Mouse (Mus musculus) lung, postnatal 4 days (tissue): ENCODE measurements around the gene Dmbx1.

Experiments
- DNase-seq, 2 experiments: peaks; one replicate each; pipeline ENCODE4 v3.0.0; 2021

The Dmbx1 gene

DNA sequence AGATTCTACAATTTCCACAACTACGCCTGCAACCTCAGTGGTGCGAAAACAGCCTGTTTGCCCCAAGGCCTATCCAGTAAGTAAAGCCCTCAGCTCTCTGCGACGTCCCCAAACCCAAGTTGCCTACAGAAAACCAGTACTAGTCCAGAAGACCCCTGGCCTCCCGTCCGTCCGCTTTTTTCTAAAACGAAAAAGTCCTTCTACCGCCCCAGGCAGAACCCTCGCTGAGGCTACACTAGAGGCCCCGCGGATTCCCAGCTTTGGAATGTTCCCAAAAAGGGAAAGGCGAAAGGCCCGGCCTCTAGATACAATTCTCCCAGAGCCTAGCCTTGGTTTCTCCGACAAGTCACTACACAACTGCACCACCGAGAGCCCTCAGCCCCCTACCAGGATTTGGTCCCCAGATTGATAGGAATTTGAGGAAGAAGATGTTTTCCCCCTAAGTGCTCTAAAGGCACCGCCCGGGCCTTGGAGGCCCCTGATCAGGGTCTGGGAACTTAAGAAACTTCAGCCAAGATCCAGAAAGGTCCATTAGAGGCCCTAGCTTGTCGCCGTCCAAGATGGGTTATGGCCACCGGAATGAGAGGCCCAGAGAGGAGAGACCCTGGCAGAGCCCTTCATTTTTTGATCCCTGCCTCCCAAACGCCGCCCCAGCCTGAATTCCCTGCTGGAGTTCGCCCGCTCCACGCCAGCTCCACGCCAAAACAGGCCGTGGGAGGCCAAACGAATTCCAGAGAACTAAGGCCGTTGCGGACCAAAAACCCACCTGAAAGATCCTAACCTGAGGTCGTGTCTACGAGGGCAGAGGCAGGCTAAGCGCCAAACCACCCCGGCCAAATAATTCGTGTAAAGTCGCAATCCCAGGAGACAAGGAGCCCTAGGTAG lies 1.2 kb downstream of the Dmbx1 start:
- DNase-seq: peak; percentile 38 to 49

DNA sequence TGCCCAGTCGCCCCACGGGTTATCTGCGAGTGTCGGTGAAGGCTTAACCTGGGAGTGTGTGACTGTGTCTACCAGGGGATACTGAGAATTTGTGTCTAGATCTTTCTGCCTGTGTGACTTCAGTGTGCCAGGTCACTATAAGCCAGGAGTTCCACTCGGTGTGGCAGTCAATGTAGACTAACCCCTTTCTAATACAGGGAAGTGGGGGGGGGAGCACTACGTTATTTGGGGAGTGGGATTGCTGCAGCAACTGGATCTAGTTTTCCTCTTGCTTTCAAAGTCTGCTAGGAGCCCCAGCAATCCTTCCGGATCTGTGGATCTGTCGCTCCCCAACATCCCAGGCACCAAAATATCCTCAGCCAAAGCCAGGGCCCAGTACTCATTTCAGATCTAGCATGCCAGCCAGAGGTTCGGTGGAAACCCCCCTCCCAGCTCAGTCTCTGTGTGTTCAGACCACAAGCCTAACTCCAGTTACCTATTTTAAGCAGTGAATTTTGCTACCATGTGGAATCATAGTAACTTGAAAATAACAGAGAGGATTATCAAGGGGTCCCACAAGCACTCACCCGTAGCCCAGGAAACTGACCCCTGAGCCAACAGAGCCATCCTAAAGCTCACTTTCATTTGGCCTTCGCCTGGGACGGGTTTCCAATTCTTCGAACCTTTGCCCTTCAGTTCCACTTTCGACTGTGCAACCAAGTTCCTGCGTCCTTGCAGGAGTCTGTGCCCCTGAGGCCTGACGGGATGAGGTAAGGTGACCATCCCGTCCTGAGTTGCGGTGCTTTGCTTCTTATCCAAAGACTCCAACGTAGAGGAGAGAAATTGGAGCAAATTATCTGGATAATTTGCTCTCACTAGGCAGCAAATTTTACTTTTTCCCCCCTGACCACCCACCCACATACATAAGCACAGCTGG lies 2.4 kb downstream of the Dmbx1 start:
- no peak for DNase-seq

DNA sequence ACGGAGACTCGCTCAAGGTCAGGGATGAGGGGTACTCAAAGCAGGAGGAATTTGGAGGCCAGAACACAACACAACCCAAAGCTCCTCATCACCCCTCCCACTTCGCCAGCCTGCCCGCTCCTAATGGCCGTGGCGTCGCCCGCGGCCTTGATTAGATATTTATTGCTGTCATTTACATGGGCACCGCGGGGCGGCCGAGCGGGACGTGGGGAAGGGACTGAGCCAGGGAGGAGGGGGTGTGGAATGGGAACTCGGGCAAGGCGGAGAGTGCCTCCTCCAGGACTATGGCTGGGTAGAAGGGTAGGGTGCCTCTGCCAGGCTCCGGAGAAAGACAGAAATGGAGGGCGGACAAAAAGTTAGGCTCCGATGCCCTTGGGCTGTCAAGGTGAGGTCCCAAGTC lies 3.1 kb downstream of the Dmbx1 start:
- no peak for DNase-seq

DNA sequence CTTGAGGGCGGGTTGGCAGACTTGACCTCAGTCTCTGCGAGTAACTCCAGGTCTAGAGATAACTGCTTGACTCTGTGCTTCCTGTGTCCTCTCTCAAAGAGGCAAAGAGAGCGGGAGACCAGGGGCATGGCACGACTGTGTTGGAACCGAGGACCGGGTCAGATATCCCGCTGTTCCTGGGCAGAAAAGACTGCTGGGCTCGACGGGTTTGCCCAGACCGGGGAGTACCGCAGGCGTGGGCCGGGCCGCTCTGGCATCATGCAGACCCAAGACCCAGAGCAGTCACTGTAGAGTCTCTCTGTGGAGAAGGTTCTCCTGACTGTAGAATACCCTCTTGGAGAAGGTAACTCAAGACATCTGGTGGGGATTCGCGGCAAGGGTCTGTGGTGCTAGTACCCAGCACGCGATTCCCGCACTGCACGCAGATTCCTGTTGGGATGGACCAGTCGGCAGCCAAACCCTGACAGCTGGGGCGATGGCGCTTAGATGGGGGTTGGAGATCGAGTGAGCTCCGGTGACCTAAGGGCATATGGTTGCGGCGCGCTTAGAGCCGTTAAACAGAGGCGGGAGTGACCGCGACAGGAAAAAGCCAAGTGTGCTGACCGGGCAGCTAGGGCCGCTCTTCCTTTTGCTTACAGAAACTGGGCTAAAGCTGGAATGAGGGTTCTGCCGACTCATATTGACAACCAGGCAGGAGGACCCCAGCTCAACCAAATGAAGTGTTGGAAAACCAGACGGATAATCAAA lies 3.7 kb downstream of the Dmbx1 start:
- peak in 1 of 2 experiments; percentile 8 for DNase-seq

DNA sequence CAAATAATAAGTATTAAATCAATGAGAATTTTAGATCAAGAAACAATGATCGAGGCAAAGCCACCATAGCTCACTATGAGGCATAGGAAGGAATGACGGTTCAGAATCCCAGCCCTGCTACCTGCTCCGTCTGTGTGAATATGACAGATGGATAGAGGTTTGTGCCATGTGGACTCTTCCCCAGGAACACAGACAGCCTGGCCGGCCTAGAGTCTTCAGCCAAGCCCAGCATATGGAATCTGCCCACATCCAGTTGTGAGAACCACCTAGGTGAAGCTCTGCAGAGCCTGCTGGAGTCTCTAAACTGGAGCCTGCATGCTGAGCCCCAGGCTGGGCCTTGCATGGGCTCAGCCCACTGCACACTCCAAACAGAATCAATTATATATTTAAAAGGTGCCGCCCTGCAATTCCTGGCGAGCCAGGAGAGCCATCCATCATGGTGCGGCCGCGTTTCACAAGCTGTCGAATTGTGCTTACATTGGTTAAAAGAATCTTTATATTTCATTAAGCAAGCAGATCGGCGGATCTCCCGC lies 8.1 kb downstream of the Dmbx1 start:
- no peak for DNase-seq

DNA sequence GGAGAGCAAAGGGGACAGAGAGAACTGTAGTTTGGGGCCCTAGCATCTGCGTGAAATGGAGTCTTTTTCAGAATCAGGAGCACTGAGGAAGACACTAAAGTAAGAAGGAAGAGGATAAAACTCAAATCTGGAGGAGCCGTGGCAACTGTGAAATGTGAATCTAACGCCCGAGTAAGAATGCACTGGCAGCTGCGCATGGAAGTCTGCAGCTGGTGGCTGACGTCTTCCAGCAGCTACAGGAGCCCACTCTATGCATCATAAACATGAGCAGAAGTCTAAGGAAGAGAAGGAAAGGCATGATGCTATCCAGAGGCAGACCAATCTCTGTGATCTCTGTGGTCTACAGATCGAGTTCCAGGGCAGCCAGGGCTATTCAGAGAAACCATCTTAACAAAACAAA lies 12.1 kb downstream of the Dmbx1 start:
- no peak for DNase-seq

DNA sequence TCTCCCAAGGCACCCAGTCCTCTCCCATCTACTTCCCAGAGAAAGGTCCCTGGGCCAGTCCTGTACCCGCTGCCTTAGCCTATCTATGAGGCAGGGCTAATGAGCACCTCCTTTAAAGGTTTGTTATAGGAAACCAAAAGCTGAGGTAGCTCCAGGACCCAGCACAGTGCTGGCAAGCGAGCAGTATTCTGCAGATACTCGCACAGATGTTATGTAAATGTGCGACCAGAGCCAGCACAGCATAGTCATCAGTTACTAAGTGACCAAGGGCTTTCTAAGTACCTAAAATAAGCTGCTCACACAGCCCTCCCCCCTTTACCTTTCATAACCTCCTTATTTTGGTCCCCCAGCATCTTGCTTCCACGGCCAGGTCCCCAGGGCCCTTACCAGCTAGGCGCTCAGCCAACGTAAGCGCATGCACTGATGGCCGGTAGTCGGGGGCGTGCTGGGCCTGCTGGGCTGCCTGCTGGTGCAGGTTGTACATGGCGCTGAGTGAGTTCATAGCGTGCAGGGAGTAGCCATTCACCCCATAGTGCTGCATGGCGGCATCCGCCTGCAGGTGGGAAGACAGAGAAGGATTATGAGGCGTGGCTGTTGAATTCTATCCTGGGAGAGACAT lies 16.4 kb downstream of the Dmbx1 start:
- no peak for DNase-seq

DNA sequence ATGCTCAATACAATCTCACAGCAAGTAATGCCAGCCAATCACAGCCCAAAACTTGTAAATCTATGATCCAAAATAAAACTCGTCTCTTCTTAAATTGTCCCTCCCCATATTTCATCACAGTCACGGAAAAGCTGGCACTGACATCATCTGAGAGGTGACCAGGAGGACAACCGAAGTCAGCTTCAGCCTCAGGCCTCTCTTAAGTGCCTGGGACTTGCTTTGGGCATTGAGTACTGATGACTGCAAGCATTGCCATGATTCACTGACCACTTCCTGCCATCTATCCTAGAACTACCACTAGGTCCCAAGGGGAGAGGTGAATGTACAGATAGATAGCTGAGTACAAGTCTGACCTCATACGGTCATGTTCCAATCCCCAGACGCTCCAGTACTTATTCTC lies 17.0 kb downstream of the Dmbx1 start:
- DNase-seq: no peak

DNA sequence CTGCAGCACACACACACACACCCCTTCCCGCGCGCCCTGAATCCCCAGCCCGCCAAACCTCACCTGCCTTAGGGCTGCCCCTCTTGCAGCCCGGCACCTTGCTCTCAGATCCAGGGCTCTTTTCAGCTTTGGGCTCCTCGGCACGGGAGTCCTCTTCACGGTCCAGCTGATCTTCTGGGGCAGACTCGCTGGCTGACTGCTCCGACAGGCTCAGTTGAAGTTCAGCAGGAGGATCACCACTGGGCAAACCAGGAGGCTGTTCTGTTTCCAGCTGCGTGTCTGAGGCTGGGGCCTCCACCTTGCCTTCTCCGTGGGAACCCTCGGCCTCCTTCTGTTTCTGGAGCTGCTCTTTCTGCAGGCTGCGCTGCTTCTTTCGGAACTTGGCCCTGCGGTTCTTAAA lies 19.8 kb downstream of the Dmbx1 start:
- no peak for DNase-seq

DNA sequence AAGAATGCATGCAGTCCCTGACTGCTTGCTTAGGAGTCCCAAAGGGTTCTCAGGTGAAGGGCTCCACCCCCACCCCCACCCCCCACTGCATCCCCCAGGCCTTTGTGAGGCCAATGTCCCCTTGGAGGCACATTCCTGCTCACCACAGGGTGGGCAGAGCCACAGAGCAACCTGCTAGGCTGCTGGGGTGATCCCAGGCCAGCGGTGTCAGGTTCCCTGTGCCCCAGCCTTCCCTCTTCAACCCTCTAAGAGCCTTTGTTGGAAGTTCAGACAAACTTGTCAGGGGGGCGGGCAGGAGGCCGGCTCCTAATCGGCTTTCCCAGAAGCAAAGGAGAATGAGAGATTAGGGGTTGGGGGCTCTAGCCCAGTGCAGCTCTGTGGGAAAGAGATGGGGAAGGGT lies 28.1 kb downstream of the Dmbx1 start:
- DNase-seq: no peak

DNA sequence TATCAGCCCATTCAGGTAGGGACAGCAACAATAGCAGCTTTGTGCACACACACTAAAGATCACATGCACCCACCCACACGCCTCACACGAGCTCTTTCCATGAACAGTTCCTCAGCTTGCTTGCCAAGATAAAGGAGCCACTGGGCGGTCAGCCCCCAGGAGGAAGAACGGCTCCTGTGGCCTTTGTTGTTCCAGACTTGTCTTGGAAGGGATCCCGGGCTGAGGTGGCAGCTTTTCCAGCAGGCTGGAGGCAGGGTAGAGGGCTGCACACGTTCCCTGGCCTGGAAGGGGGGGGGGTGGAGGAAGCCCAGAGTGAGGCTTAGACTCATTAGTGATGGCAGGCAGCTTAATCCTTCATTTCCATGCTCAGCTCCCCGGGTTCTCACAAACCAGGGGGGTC lies 31.1 kb downstream of the Dmbx1 start:
- peak in 1 of 2 experiments; percentile 32 for DNase-seq

DNA sequence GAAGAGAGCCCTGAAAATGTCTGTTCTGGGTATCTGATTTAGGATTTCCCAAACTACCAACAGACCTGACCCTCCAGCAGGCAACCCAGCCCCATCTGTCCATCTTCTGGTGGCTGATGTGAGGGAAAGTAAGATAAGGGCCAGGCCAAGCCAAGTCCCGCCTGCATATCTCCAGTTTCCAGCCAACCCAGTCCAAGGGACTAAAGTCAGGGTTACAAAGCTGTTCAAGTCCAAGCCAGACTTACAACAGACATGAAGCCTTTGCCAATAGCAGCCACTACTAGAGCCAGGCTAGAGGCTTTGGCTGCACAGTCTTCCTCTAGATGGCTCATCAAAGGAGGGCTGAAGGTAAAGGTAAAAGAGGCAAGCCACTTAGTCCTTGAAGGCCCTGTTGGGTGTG lies 31.7 kb downstream of the Dmbx1 start:
- DNase-seq: no peak

DNA sequence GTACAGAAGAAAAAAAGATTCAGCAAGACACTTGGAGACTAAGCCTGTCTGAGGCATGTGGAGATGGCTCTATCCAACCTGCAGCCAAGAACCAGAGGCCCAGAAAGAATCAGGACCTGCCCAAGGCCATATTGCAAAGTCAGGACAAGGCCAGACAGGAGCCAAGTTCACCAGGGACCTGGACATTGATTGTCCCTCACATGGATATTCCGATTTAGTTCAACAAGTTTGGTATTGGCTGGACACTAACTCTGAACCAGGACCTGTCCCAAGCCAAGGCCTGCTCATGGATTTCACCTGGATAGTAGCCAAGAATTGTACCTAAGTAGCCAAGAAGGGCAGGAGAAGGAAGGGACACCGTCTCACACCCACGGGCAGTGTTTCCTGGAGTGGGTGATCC lies 32.9 kb downstream of the Dmbx1 start:
- no peak for DNase-seq

DNA sequence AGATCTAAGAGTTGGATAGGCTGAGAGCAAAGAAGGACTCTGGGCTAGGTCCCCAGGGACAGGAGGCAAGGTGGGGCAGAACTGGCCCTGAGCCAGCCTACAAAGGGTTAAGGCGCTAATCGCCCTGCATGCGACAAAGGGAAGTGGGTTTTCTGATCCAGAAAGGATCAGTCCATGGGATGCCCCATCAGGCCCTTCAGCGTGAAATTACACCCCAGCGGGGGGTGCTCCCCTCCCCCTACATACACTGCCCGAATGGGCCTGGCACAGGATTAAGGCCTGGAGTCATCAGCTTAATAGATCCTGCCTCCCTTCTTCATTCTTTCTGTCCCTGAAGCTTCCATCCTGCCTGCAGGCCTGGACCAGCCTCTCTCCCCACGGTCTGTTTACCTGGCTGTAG lies 34.0 kb downstream of the Dmbx1 start:
- no peak for DNase-seq

DNA sequence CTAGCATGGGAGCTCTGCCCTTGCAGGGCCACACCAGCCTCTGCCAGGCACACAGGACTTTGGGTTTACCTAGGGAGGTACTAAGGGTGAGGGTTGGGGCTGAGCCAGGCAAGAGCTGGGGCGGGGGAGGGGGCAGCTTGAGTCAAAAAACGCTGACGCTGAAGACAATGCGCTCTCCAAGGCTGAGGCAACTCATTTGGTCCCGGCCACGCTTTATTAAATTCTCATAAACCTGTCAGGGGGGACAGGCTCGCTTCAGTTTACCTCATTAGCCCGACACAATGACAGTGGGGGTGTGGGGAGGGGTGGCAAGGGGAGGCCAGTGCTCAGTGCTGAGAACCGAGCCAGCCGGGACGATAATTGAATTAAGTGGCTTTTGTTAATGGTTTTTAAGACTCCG lies 35.4 kb downstream of the Dmbx1 start:
- no peak for DNase-seq

DNA sequence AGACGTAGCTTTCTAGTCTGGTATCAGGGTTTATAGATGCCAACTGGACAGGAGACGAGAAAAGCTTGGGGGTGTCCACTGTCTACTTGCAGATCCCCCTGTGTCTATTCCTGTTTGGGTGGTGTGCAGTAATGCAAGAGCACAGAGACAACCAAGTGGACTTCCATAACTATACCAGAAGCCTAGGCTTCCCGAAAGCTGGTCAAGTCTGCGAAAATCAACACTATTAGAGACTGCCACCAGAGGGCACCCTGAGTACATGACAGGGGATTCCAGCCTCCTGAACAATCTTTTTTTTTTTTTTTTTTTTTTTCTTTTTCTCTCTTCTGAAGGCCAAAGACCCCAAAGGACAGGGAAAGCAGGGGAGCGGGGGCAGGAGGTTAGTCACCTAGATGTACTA lies 36.9 kb downstream of the Dmbx1 start:
- peak; percentile 57 to 83 for DNase-seq

DNA sequence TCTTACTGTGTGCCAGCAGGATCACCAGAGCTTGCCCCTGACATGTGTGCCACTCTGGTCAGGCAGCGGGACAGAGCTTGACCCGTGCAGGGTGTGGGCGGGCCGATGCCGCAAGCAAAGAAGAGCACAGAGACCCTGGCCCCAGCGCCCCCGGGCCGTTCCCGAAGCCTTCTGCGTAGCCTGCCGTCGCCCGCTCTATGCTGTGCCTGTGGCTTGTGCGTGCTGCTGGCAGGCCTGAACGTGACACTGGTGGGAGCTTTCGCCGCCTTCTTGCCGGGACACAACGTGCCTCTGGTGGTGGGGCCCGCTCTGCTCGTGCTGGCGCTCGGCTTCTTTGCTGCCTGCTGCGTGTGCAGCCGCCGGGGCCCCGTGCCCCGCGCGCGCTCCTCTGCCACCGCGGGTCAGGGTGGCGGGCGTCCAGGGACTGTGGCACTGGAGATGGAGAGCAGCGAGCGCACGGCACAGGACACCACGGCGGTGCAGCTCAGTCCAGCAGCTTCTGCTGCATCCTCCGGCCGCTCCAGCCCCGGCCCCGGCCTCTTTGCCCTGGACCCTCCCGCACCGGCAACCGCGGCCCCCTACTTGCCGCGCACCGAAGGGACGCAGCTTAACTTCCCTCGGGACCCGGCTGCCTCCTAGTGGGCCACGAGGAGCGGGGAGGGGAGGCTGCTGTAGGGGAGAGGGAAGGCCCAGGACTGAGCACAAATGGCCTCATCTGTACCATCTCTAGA lies 41.7 kb downstream of the Dmbx1 start:
- DNase-seq: peak in 1 of 2 experiments; percentile 15

DNA sequence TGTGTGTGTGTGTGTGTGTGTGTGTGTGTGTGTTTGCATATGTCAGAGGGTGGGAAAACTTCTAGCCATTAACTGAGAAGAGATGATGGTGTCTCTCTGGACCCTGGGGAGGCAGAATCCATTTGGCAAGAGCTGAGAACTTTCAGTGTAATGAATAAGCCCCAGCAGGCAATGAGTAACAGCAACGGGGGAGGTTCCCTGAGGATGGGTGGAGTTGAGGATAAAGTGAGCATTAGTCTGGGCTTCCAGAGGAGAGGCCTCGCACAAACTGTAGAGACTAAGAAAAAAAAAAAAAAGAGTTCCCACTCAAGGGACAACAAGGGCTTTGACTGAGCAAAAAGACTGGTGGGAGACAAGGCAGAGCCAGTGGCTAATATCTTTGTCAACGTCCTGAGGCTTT lies 45.4 kb downstream of the Dmbx1 start:
- DNase-seq: no peak

DNA sequence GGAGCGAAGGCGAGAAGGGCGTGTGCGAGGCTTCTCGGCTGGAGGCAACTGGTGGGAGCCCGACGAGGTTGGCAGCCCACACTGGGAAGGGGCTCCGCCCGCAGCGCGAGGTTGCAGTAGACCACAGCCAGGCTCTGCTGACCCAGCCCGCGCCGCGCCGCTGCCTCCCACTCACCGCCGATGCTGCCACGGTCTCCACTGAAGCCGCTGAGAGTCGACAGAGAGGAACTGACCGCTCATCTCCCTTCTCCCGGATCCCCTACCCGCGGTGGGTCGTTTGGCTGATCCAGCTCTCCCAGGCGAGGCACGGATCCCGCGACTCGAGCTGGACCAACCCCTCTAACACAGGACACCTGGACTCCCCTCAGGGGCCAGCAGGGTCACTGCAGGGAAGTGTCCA lies 49.2 kb downstream of the Dmbx1 start, which contains the start of gene 6430628N08Rik:
Gene 6430628N08Rik, plus strand, starts transcription at position 113 of the 400 bp plus-strand sequence.
- DNase-seq: no peak

DNA sequence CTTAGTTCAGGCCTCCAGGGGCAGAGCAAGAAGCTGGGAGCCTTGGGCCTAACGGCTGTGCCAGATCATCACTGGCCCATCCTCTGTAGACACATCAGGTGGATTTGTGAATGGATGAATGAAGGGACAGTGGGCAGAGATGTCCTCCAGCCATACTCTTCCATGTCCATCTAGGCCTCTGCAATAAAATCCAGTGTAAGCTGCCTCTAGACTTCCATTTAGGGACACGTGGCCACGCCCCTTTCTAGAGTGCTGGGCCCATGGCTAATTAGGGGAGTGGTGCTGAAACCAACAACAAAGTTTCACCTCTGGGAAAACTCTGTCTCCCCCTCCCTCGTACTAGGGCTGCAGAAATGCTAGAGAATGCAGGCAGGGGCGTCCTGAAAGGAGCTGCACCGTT lies 49.7 kb downstream of the Dmbx1 start:
- DNase-seq: no peak

DNA sequence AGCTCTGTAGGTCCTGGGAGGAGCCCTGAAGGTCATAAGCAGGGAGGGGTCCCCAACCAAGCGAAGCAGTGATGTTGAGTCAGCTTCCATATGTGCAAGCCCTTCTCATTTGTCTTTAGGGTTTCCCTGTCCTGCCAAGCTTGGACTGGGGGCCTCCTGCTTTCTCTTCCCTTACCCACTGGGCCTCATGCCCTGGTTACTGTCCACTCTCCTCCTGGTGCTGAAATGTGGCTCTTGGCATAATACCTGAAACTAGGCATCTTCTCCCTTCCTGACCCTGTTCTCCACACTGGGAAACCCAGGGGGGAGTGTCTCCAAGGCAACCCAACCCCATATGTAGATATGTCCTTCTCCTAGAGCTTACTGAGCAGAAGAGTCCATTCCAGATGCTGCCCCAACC lies 52.9 kb downstream of the Dmbx1 start:
- no peak for DNase-seq

DNA sequence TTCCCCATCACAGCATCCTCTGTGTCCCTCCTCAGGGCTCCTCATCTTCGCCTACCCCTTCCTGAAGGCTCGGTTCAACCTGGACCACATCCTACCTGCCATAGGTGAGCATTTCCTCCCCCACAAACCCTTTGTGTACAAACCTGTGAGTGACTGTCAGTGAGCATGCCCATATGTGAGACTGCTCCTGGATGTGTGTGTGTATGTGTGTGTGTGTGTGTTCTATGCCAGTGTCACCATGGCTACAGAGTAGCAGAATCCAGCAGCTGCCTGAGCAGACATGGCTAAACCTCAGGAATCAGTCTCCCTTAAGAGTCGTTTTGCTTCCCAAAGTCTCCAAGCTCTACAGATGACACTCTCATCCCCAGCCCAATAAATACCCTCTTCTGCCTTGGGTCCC lies 53.9 kb downstream of the Dmbx1 start:
- DNase-seq: no peak
